Mouse (Mus musculus) thymus, adult 18-20 months (tissue): ENCODE results near the gene Sgce.
"Not testable (repeated sequence)": the region's sequence is repeated elsewhere in the genome, so short reads cannot be mapped to it uniquely, and the experiment has no call there.

Experiments used
- DNase-seq, 2 experiments: peaks; one replicate each; pipeline ENCODE4 v3.0.0; 2022; ENCODE audit warnings: mixed read lengths in 2 of 2

Sgce gene

GRCm38 (mm10) chr6:4722739-4723138, 24.3 kb downstream of the Sgce start:
- no peak for DNase-seq

GRCm38 (mm10) chr6:4722142-4722541, 24.9 kb downstream of the Sgce start:
- no peak for DNase-seq

GRCm38 (mm10) chr6:4717344-4717743, 29.7 kb downstream of the Sgce start:
- no peak for DNase-seq

- DNase-seq = no peak
Observed at GRCm38 (mm10) chr6:4716171-4716570, 30.8 kb downstream of the Sgce start.

GRCm38 (mm10) chr6:4708971-4709370, 38.0 kb downstream of the Sgce start:
- no peak for DNase-seq

GRCm38 (mm10) chr6:4706415-4706814, 40.6 kb downstream of the Sgce start:
- DNase-seq = no peak

- DNase-seq = no peak
Observed at GRCm38 (mm10) chr6:4703908-4704307, 43.1 kb downstream of the Sgce start.

GRCm38 (mm10) chr6:4701641-4702040, 45.4 kb downstream of the Sgce start:
- no peak for DNase-seq

GRCm38 (mm10) chr6:4695778-4696177, 51.2 kb downstream of the Sgce start:
- no peak for DNase-seq

GRCm38 (mm10) chr6:4694672-4695231, 52.3 kb downstream of the Sgce start:
- no peak for DNase-seq

- DNase-seq = no peak
Observed at GRCm38 (mm10) chr6:4693544-4693943, 53.5 kb downstream of the Sgce start.

GRCm38 (mm10) chr6:4690438-4690837, 56.6 kb downstream of the Sgce start:
- no peak for DNase-seq

GRCm38 (mm10) chr6:4684706-4685340, 62.2 kb downstream of the Sgce start:
- no peak for DNase-seq

- no peak for DNase-seq
Observed at GRCm38 (mm10) chr6:4680576-4680975, 66.4 kb downstream of the Sgce start.

GRCm38 (mm10) chr6:4679981-4680380, 67.0 kb downstream of the Sgce start:
- DNase-seq = no peak

- DNase-seq = no peak
Observed at GRCm38 (mm10) chr6:4677356-4677761, 69.6 kb downstream of the Sgce start.

GRCm38 (mm10) chr6:4665154-4665553, 81.9 kb downstream of the Sgce start:
- no peak for DNase-seq

GRCm38 (mm10) chr6:4664313-4664712, 82.7 kb downstream of the Sgce start:
- no peak for DNase-seq

- DNase-seq = no peak
Observed at GRCm38 (mm10) chr6:4663516-4663915, 83.5 kb downstream of the Sgce start.

- no peak for DNase-seq
Observed at GRCm38 (mm10) chr6:4658861-4659260, 88.1 kb downstream of the Sgce start.

GRCm38 (mm10) chr6:4655924-4656323, 91.1 kb downstream of the Sgce start:
- no peak for DNase-seq

GRCm38 (mm10) chr6:4655466-4655865, 91.5 kb downstream of the Sgce start:
- DNase-seq = no peak

- DNase-seq = not testable (repeated sequence)
Observed at GRCm38 (mm10) chr6:4653741-4654140, 93.3 kb downstream of the Sgce start.

GRCm38 (mm10) chr6:4652596-4653134, 94.3 kb downstream of the Sgce start:
- no peak for DNase-seq

- DNase-seq = no peak
Observed at GRCm38 (mm10) chr6:4647351-4647750, 99.7 kb downstream of the Sgce start.
